Mouse (Mus musculus): ENCODE data around the gene Magi2.
A peak's percentile ranks its signal among the peaks of the same experiment; 100 is the strongest.

The Magi2 gene

DNA sequence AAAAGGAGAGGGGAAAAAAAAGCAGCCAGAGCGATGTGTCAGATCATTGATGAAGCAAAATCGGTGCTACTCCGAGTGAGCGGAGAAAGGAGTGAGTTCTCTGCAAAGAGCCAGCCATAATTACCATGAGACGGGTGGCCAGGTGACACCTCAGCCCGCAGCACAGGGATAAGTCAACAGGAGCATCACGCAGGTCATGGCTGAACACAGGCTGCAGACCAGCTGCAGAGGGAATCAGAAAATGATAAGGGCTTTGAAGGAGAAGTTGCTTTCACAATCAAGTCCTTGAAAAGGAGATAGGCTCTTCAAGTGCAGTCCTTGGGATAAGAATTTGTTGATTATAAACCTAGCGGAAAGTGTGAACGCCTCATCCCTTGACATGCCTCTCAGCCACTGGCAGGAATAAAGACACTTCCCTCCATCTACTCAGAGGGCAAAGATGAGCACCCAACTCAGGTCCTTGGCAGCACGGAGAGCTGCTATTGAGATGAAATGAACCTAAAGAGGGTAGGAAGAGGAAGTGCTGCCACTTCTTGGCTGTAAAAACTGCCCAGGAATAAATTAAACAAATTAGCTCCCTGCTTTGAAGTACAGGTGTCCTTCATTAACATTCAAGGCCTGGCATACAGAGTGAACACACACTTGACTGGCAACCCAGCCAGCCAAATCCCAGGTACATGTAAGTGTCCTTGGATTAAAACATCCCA lies 1428.1 kb downstream of the Magi2 start:
- DNase-seq (ENCODE audit: low read depth), result no peak

DNA sequence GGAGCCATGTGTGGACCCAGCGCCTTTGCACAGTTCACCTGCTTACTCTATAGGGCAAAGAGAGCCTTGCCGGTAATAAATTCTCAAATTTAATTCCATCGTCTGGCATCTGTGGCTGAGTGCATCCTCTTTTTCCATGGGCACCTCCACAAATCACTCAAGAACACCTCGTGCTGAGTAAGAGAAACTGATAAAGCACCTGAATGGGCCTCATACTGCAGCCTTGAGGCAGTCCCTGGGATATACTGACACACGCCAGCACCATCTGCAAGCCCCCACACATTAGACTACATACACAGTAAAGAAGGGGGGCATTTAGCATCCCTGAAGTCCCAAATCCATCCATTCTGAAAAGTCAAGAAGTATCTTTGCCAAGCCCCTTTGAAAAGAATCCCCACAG lies 1430.2 kb downstream of the Magi2 start:
- no peak for DNase-seq (ENCODE audit: low read depth)

DNA sequence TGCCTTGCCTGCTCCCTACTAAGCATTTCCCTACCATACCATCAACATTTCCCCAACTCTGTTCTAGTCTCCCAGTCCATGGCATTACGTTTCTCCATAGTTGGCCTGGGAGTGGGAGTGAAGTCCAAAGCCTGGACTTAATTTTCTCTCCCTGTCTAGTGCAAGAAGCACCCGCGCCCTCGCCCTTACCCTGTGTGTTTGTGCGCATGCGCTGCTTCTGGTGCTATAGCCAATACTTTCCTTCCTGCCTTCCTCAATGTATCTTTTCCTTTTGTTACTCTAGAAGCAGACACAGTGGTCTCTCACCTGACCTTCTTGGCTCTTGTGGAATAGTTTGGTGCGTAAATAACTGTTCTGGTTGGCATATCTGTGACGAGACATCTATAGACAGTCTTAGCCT lies 1440.8 kb downstream of the Magi2 start:
- DNase-seq (ENCODE audit: low read depth), result no peak

DNA sequence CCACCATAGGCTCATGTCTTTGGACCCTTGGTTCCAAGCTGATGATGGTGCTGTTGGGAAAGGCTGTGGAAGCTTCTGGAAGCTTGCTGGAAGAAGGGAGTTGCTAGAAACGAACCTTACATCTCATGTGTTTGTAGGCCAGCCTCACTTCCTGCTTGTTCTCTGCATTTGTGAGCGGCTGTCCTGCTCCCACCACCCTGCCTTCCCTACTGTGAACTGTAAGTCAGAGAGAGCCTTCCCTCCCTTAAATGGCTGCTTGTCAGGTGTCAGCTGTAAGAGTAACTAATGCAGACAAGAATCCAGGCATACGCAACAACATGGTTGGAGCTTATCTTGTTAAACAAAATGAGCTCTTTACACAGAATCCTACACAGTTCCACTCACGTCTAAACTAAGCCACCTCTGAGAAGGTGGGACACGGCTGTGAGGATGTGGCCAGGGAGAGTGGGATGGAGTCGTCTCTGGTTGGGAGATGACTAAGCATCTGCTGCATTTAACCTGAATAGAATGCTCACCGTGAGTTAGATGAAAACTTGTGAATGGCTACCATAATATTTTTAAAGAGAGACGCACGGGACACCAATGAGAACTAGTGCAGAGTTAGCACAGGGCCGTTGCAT lies 1442.0 kb downstream of the Magi2 start:
- DNase-seq (ENCODE audit: low read depth), result no peak

DNA sequence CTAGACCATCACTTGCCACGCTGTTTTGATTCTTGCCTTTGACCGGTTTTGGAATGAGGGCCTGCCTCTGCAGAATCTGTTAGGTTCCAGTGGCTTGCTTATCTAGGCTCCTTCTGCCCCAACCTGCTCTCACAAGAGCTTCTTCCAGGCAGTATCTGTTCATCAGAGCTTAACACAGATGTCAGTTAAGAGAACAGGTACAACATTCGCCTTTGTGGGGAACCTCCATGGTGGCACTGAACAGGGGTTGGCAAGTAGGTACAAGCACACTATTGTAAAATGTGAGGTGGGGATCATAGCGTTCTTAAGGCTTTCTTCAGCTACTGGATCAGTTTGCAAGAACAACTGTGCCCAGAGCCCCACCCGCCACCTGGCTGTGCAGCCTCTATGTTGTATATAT lies 1442.6 kb downstream of the Magi2 start:
- DNase-seq (ENCODE audit: low read depth), result no peak

DNA sequence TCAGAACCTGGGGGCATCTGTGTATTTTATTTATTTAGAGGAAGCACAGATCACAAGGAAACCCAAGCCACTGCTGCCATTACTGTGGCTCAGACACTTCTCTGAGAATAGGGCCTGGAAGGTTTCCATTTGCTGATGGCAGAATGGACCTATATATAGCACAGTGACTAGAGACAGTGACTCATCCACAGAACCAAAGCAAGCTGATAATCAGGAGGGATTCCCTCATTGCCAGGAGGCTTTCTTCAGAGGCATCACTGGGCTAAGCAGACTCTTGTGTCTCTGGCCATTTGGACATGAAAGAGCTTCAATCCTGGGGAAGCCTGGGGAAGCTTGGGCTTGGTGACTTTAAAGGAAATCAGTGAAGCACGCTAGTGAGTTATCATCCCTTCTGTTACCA lies 1445.0 kb downstream of the Magi2 start:
- DNase-seq (ENCODE audit: low read depth), result no peak

DNA sequence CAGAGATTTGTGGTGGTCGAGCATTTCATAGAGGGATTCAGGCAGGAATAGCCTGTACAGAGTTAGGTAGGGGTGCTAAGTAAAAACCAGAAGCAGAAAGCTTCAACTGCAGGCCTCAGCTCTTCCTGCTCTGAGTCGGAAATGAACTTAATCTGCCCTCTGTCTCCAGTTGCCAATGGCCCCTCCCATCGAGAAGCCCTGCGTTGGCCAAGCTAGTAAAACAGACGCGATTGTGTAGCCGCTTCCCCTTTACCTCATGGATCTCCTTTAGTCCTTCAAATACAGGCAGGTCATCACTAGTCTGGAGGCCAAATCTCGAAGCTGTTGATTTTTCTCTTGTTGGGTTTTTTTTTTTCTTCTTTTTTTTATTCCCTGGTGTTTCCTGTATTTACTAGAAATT lies 1447.7 kb downstream of the Magi2 start:
- no peak for DNase-seq (ENCODE audit: low read depth)

DNA sequence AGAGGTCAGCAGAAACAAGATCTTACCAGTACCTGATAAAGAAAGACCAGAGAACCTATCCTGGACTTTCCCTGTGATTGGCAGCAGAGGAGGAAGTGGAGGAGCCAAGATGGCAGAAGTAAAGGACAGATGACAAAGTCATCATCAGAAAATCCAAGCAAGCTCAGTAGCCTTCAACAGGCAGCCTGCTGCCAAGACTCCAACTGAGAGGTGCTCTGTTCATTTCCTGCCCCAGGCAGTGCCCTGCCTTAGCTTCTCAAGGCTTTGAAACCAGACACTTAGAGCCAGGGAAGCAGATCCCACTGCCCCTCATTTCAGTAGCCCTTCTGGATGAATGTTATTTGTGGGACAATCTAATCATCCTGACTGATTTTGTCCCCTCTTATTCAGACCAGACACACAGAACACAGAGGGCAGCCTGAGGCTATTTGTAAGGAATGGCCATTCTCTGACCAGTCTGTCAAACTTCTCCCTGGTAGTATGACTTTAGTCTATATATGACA lies 1448.4 kb downstream of the Magi2 start:
- no peak for DNase-seq (ENCODE audit: low read depth)

DNA sequence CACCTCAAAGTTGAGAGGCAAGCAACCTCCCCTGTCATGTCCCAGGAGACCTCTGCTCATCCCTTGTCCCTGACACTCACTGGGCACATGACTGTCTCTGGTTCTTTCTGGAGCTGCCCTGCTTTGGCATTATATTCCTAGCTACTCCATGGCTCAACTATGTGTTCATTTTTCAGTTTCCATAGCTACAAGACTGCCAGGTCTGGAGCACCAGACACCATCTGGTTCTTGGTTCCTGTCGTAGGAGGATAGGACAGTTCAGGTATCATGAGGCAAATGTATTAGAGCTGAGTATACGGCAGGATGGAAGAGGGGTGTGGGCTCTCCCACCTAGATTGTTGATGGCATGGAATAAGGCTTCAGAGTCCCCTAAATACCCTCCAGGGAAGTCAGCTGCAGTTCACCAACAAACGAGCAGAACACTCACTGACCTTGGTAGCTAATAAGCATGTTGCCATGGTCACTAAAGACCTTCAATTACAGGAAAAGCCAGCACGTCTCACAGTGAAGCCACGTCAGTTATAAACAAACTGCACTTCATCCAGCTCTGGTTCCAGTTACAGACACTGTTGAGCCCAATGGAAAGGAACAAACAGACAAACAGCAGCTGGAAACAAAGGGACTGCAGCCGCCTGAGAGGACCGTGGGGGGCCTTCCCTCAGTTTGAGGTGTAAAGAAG lies 1449.5 kb downstream of the Magi2 start:
- DNase-seq (ENCODE audit: low read depth), result no peak

DNA sequence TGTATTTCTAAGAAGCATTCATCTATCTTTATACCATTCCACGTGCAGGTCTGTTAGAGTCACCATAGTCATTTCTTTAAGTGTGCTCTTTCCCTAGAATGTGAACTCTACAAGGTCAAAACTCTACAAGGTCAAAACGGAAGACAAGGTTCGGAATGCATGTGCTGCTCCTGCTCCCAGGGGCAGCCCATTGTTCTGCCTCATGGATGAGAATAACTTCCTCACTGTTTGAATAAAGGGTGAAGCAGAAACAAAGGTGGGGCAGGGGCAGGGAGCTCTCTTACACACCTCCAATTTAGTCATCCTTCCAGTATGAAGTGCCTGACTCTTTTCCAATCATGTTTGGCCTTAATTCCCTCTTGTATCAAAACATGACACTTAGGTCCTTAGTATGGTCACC lies 1450.4 kb downstream of the Magi2 start:
- no peak for DNase-seq (ENCODE audit: low read depth)

DNA sequence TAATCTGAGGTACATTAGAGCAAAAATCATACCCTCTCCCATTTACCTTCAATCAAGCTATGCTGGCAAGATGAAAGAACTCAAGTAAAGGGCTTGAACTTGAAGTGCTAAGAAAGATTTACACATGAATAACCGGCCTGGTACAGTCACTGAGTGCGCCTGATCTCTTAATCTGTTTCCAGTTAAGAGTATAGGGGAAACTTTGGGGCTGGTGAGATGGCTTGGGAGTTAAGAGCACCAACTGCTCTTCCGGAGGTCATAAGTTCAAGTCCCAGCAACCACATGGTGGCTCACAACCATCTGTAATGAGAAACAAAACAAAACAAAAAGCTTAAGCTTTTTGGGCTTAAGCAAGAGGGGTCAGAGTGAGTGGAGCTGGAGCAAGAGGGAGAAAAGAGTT lies 1451.7 kb downstream of the Magi2 start:
- DNase-seq (ENCODE audit: low read depth), result no peak

DNA sequence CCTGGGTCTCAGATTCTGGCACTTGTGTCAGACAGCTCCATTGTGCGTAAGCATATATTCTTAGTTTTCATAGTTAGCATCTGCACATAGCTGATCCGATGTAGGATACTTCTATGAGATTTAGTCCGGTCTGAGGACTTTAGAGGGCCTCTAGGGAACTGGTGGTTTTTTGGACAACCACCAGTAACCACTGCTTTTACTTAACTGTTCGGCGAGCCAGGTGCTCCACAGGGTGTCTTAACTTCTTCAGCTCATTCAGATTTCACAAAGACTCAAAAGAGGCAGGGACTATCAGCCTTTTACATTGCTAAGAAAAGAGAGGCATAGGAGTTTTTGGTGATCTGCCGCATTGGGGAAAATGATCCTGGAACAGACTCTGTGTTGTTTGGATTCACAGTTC lies 1453.1 kb downstream of the Magi2 start:
- no peak for DNase-seq (ENCODE audit: low read depth)

DNA sequence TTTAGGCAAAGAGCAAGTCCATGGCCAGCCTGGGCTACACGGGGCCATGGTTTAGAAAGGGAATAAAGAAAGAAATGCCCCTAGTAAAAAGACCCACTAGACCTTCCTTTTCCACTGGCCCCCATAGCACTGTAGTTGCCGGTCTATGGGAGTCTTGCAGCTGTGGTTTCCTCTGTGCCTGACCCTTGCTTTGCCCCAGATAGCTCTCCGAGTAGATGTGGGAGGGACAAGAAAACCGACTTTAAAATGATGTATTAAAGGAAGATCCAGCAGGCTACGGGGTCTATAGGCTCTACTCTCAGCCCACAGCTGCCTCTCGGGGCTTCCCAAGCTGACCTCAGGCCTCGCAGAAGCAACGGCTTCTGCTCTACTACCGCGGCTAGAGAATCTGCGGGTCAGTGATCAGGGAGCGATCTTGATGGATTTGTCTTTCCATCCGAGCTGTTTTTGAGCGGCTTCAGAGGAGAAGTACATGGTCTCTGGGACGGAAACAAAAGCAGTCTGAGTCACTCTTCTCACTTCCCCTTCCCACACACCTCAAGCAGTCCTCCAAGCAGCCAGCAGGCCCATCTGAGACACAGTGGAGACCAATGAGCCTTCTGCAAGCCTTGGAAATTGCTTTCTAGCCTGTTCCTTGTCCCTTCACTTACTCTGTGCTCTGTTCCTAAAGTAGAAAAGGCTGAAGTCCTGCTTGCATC lies 1454.1 kb downstream of the Magi2 start:
- no peak for DNase-seq (ENCODE audit: low read depth)

DNA sequence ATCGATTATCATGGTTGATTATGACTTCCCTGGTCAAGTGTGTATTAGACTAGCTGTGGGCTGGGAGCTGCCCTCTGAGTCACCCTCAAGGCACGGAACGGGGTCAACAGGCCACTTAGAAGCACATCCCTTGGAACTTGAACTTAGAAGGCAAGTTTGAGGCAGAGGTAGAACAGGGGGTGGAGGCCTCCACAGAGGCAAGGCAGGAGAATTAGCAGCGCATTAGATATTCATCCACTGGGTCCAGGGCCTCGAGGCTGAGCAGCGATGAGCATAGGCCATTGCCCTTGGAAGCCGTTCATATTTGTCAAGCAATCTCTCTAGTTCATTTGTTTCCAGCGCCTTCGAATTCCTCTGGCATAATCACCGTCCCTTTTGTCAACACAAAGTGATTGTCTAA lies 1454.8 kb downstream of the Magi2 start:
- DNase-seq (ENCODE audit: low read depth), result no peak

DNA sequence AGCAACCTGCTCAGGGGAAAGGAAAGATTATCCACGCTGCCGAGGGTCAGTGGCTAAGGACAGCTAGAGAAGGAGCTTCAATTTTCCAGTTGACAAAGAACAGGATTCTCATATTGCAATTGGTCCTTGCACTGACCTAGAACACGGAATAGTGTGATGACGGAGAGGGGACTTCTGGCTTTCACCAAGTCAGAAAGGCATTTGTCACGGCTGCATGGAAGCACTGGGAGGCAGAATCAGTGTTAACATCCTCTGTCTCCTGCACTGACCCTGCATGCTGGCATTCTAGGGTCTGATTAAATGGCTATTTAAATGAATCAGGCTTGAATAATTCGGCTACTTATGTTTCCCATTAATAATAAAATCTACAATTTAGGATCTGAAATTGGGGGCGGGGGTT lies 1455.4 kb downstream of the Magi2 start:
- DNase-seq (ENCODE audit: low read depth), result no peak

DNA sequence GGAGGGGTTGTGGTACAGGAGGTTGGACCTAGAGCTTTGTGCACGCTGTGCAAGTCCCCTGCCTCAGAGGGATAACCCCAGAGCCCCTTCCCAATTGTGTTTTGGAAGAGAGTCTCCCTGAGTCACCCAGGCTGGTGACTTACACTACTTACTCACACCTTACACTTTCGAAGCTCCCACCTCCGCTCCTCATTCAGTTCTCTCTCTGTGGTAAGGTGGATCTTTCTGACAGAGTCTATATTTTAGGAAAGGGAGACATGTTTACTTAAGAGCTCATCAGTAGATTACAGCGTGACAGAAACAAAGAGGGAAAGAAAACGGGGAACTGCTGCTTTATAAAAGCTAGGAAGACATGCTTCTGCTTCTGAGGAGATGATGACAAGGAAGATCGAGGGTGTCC lies 1457.3 kb downstream of the Magi2 start:
- DNase-seq (ENCODE audit: low read depth), result no peak

DNA sequence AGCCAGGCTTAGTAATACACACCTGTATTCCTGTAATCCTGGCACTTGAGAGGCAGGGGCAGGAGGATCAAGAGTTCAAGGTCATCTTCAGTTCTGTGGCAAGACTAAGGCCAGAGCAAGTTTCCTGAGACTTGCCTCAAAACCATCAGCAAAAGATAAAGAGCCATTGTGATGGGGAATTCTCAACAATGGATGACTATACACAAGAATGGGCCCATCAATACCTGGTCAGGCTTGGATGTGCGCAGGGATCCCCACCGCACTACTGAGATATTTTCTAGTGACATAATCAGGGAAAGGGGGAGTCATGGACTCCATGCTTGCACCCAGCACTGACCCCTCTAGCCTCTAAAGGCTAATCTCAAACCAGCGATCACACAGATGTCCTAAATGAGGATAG lies 1465.4 kb downstream of the Magi2 start:
- DNase-seq (ENCODE audit: low read depth), result no peak

DNA sequence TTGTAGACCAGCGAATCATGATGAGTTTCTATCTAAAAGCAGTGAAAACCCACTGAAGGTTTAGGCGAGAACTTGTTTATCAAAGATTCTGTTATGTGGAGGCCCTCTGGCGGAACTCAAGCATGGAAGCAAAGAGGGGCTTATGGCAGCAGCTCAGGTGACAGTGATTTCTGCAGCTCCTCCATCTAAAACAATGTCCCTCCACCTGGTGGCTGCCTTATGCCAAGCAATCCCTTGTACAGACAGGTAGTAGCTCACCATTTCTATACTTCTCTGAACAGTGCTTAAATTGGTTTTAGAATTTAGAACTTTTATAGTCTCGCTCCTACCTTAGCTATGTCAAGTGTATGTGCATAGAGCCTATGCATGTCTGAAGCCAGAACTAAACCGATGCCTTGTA lies 1472.3 kb downstream of the Magi2 start:
- DNase-seq (ENCODE audit: low read depth), result no peak

DNA sequence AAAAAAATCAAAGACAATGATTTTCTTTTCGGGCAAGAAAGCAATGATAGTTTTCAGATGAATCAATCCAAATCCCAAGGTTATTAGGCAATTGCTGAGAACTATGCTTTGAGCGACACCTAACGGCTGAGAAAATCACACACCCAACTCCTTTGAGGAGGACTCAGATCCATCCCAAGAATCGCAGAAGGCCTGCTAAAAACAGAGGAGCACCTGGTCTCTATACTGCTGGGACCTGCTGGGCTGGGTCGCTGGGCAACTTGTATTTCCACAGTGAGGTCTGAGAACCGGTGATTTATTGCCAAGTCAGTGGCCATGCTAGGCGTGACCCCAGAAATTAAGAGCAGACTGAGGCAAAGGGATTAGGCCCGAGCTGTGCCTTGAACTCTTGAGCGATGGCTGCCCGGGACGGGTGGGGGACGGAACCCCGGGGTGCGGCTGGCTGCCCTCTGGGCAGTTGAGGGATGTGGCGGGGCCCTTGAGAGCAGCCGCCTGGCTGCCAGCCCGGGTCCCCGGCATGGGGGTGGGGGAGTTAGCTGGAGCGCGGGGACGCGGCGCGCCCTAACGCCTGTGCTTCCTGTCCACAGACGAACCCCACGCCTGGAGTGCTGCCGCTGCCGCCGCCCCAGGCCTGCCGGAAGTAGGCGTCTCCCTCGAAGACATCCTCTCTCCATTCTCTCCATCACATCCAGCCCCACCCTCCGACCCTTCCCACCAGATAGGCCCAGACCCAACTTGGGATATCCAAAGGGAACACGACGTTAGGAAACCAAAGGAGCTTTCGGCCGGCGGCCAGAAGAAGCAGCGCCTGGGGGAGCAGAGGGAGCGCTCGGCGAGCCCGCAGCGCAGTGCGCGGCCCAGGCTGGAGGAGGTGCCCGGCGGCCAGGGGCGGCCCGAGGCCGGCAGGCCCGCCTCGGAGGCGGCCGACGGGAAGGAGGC lies 1474.9 kb downstream of the Magi2 start:
- DNase-seq (ENCODE audit: low read depth), result peak; percentile 85

DNA sequence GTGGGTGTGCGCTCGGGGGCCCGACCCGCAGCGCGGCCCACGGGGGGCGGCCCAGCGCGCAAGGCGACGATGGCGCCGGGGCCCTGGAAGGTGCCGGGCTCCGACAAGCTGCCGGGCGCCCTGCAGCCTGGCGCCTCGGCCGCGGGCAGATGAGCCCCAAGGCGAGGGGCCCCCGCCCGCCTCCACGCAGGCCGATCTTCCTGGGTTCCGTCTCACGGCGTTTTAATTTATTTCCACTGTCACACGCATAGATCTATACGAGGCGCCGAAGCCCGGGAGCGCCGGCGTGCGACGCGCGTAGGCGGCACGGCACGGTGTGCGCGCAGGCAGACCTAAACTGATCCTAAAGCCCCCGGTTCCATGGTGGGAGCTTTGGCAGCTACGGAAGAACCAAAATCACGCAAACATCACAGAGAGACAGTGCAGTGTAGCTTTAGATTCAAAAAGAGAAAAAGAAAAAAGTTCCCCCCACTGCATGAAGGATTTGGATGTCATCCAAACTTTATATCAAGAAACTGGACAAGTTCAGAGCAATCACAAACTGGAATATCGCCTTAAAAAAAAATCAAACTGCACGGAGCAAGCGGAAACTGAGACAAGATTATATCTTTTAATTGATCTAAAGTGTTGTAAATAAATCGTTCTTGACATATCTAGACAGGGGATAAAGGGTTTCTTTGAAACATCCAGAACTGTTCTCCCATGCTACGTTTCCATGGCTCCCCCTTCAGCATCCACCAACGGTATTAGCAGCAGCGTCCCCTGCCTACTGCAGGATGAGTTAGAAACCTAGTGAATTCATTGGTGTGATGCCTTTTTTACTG lies 1475.9 kb downstream of the Magi2 start:
- peak; percentile 28 for DNase-seq (ENCODE audit: low read depth)

DNA sequence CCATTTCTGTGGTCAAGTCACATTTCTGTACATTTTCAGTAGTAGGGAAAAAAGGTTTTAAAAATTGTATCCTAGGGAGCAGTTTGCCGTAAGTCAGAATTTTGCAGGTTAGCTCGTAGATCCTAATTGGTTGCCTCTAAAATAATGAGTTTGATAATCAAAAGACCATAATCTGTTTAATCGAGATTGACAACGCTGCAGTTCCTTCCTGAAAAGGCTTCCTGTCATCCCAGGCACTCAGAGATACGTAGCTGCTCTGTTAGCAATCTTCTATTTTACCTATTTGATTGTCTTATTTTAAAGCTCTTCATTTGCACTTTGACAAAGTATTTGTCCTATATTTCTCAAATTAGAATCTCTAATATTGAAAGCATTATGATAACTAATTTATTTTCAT lies 1476.5 kb downstream of the Magi2 start:
- no peak for DNase-seq (ENCODE audit: low read depth)

All from fibroblast of lung, adult 2 months (primary cell).